Mouse (Mus musculus): ENCODE measurements at regions not wholly inside any gene's neighbourhood (a gene's known extent, or its start where the extent isn't known, plus 50 kb on each side); places are given as distances from the start of the nearest gene placed in this dataset.

DNA sequence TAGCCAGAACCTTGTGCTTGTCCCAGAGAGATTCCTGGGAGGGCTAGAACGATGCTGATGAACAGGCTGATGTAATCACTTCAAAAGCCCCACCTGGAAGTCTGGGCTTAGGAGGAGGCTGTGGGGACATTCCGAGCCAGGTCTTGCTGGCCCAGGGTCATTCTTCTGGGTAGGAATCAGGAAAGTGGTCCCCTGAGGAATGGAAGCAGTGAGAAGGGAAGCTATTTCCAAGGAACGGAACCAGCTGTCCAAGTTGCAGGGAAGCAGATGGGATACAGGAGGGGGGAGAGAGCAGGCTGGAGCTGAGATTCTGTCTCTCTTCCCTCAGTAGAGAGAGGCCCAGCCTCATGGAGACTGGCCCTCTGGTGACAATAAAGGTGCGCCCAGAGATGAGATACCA is 243.9 kb downstream of the Tcf7l2 start:
- no peak for TF ChIP-seq CTCF (IDR thresholded peaks at IDR 0.05; ENCODE audit: borderline replicate concordance, insufficient read depth, low read depth, low read length)
- no peak for TF ChIP-seq POLR2A (IDR thresholded peaks at IDR 0.05; ENCODE audit: borderline replicate concordance, insufficient read depth, low read length)

Data from cerebellum, adult 2 months (tissue).